Mouse (Mus musculus): ENCODE results near the gene Pkib. TPM values are rescaled to one million over a fixed set of nuclear protein-coding genes. Genes with fewer than 3 reads are reported as not detected.

The Pkib gene
- total RNA-seq, 1 experiment from 2014 or later = 35.8 TPM

Other genes starting within 250 kb of the Pkib start
- 11.3 and 12.6 TPM in 2 replicates for gene Hsf2, start 145.6 kb upstream of the Pkib start, total RNA-seq (2017)
- 133 and 137 TPM in 2 replicates for gene Serinc1, start 99.5 kb upstream of the Pkib start, total RNA-seq (2017)
- gene Fabp7, start 152.9 kb downstream of the Pkib start, total RNA-seq (2017) = not detected in 2 replicates
- 57.8 and 62.9 TPM in 2 replicates for gene Smpdl3a, start 162.4 kb downstream of the Pkib start, total RNA-seq (2017)